Mouse (Mus musculus) kidney, postnatal 36 days (tissue): ENCODE measurements around the gene Tmem97.
"Not testable (repeated sequence)": the region's sequence is repeated elsewhere in the genome, so short reads cannot be mapped to it uniquely, and the experiment has no call there.

ENCODE experiments used
- DNase-seq, 2 experiments: peaks; one replicate each; pipeline ENCODE4 v3.0.0; 2021 to 2022; ENCODE audit warnings: mixed read lengths in 2 of 2

The Tmem97 gene

DNA sequence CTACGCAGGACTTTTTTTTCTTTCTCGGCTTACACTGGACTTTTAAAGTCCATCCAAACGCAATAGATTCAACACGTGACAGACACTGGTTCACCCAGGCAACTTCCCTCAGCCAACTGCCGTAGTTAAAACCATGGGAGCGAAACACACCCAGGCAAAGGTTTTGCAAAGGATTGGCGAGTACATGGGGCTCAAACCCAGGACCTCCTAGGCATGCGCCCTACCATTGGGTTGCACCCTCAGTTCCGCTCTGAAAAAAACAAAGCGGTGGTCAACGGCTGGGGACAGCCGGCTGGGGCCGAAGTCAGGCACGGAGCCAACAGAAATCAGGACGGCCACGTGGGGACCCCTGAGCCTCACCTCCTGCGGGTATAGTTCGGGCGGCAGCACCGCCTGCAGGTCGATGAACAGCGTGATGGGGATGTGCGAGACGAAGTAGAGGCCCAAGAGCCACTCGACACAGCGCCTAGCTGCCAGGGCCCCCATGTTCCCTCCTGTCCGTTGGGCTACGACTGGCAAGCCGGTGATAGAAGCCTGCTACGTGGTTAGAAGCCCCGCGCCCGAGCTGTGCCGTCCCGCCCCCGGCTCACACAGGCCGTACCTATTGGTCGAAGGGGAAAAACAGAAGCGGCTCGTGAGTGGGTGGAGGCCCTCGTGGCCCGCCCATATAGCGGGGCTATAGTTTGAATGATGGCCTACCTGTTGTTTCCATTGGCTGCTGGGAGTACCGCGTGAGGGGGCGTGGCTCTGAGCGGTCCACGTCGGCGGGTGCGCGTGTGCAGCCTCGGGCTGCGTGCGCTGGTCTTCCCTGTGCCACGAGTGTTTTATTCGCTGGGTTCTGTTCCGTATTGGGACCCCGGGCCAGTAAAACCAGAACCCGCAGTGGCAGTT is at the start of gene Tmem97:
Gene Tmem97, minus strand, starts transcription at position 610 of the 891 bp plus-strand sequence.
- peak; percentile 98 for DNase-seq

DNA sequence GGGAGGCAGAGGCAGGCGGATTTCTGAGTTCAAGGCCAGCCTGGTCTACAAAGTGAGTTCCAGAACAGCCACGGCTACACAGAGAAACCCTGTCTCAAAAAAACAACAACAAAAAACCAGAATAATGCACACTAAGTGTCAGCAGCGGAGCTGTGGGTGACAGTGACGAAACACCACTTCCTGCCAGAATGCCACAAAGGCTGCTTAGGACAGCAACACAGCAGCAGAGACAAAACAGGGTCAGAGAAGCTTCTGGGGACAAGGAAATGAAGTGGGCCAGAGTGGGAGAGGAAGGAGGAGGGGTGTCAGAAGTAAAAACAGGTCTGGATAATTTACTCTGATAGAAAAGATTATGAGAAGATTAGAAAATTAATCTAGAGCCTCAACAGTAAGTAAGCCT is 49.5 kb upstream of the Tmem97 start:
- DNase-seq: peak; percentile 30 to 33

DNA sequence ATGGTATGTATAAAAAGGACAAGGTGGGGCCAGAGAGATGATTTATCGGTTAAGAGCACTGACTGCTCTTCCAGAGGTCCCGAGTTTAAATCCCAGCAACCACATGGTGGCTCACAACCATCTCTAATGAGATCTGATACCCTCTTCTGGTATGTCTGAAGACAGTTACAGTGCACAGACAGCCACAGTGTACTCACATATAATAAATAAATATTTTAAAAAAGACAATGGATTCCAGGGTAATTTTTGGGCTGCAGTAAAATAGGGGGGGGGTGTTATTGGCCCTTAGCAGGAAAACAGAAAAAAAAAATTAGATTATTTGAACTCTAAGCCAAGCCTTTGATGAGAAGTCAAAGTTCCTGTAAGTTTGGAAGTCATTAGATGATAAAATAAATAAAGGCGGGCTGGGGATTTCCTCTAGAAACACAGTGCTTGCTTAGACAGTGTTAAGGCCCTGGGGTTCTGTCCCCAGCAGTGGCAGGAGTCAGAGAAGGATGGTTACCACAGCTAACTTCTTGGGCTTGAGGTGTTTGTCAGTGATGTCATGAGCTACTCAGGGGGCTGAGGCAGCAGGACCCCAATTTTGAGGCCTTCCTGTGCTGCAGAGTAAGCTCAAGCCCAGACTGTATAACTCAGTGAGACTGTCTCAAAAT is 48.3 kb upstream of the Tmem97 start:
- no peak for DNase-seq

DNA sequence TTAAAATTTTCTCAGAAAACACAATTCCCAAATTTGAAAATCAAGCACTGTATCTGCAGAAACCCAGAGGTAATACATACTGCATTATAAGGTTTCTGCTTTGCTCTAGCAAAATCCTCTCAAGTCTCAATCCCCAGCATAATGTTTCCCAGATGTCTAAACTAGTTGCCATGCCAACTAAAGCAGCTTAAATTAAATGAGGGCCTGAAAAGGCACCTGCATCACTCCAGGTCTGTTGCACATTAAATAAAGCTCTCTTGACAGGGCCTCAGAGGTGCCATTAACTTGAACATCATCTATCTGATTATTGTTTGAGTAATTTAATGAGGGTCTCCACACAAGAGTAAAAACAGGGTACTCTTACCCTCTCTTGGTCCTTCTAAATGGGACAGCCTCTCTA is 46.2 kb upstream of the Tmem97 start:
- no peak for DNase-seq

DNA sequence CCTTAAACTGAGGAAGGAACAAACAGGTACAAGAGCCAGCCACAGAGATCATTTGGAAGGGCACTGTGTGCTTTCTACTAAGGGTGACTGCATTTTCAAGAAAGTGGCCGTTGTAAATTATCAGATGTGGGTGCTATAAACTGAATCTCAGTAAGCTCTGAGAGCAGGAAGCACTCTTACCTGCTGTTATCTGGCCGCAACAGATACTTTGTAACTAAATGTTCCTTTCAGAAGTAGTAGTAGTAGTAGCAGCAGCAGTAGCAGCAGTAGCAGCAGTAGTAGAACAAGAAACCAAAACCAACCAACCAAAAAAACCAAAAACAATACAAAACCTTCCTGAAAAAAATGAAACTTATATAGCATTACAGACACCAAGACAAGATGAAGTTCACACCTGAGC is 45.2 kb upstream of the Tmem97 start:
- DNase-seq: no peak

DNA sequence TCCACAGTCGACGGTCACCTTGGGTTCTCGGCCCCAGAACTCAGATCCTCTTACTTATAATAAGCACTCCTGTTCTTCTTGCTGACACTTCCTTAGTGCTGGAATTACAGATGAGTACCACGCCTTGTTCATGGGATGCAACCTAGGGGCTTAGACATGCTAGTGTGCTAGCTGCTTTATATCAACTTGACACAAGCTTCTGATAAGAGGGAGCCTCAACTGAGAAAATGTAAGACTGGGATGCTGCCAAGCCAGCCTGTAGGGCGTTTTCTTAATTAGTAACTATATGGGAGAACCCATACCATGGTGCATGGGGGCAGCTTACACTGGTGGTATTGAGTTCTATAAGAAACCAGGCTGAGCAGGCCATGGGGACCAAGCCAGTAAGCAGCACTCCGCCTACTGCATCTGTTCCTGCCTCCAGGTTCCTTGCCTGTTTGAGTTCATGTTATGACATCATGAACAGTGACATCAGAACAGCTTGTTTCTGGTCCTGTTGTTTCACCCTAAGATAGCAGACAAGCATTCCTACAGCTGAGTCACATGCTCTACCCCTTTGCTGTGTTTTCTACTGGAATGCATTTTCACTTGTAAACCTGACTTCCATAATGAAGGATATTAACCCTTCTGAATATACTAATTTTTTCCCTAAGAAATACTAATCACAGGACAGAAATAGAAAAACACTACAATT is 43.8 kb upstream of the Tmem97 start:
- DNase-seq: no peak

DNA sequence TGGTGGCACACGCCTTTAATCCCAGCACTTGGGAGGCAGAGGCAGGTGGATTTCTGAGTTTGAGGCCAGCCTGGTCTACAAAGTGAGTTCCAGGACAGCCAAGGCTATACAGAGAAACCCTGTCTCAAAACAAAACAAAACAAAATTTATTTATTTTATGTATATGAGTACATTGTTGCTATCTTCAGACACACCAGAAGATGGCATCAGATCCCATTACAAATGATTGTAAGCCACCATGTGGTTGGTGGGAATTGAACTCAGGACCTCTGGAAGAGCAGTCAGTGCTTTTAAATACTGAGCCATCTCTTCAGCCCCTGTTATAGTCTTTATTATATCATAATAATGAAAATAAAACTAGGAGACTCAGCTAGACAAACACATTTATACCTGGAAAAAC is 37.1 kb upstream of the Tmem97 start:
- DNase-seq: not testable (repeated sequence)

DNA sequence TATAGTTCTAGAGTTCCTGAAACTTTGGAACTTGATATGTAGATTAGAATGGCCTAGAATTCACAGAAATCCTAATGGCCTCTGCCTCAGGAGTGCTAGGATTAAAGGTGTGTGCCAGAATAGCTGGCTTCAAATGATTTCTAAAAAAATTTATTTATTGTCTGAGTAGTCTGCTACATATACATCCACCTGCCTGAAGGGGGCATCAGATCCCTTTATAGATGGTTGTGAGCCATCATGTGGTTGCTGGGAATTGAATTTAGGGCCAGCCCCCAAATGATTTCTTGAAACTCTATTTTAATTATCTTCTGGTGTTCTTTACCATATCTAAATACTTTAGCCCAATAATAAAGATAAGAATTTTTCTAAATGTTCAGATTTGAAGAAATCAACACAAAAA is 35.5 kb upstream of the Tmem97 start:
- no peak for DNase-seq

DNA sequence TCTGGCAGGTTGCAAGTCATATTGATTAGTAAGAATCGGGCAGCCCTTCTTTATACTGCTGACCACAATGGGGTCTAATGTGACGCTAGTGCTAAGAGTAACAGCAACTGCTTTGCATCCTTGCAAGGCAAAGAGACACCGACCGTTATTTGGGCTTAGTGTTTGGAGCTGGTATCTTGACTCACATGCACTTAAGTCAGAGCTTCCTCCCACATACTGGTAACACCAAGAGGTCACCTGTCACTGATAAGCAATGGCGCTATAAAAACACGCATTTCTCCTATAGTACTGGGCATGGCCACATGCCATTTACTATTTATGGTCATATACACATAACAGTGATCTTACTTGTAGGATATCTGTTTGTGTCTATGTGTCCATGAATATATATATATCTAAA is 32.3 kb upstream of the Tmem97 start:
- DNase-seq: no peak

DNA sequence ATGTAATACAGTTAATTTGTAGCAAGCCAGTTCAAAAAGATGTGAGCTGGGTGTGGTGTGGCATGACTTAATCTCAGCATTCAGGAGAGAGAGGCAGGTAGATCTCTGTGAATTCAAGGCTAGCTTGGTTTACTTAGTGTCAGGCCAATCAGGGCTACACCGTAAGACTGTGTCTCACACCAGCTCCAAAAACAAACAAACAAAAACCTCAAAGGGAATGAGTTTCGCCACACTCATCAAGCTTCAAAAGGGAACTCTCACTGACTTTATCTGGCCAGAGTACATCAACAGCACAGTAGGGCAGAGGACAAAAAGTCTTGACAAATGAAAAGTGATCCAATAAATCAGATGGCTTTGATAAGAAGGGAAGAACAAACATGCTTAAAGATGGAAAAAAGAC is 24.4 kb upstream of the Tmem97 start:
- DNase-seq: peak in 1 of 2 experiments; percentile 19

DNA sequence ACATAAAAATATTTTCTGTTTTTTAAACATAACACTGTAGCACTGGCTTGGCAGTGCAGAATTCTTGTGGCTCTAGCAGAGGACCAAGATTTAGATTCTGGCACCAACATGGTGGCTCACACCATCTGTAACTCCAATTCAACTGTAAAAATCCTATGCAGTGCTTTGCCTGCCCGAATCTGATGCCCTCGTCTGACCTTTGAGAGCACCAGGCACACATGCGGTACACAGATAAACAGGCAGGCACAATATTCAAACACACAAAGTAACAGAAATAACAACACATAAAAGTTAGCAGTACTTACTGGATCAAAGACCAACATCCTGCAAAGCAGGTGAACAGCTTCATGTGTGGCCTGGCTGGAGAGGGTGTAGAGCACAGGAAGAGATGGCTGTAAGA is 24.0 kb upstream of the Tmem97 start:
- DNase-seq: no peak

DNA sequence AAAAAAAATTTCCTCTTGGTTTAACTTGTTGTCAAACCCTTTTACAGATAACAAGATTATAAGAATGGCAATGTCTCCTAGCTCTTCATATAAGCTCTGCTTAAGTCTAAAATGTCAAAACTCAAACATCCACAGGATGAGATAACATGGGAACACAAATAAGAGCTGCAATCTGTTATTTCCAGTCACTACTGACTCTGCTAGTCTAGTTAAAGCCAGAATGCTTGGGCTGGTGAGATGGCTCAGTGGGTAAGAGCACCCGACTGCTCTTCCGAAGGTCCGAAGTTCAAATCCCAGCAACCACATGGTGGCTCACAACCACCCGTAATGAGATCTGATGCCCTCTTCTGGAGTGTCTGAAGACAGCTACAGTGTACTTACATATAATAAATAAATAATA is 23.5 kb upstream of the Tmem97 start:
- not testable (repeated sequence) for DNase-seq

DNA sequence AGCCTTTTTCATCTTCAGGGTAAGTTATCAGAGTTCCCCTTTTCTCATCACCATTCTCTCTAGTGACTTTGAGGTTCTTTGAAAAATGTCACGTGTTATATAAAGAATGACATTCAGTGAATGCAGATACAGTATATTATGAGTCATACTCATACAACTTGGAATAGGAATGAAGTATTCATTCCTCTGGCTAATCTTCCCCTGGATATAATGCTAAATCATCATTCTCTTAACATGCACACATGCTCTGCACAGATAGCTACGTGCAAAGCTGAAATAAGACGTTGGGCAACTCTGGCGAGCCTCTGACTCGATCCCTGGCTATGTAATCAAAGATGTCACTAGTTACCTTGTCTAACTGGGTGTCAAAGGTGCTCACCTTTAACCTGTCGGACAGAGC is 21.3 kb upstream of the Tmem97 start:
- no peak for DNase-seq

DNA sequence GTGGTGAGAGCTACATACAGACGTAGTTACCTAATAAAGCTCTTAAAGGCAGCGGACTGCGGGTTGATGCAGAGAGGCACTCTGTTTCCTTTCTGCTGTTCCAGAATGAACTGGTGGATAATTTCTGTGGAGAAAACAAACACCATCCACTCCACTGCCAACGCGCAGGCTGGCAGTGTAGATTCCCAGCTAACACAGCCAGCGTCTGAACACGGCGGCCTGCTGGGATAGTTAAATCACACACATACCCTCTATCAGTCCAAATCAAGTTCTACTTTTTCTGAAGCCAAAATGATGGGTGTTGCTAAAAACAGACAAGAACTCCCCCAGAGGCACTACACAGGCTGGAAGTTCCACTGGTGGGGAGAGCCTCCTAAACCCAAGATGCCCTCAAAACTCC is 20.9 kb upstream of the Tmem97 start:
- no peak for DNase-seq

DNA sequence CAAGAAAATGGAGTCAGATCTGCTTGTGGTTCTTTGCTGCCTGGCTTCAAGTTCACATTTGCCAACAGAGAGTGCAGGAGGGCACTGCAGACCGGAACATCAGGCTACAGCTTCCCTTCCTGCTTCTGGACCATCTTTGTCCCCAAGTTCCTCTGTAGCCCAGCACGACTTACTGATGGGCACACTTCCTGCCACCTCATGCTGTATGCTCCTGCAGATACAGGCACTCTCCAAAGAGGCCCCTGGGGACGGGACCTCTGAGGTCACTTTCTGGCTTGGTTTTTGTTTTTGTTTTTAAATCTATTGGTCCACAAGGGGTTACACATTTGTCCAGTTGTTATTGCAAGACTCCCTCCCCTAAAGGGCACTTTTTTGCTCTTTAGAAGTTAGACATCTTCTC is 19.2 kb upstream of the Tmem97 start:
- DNase-seq: peak; percentile 31 to 51

DNA sequence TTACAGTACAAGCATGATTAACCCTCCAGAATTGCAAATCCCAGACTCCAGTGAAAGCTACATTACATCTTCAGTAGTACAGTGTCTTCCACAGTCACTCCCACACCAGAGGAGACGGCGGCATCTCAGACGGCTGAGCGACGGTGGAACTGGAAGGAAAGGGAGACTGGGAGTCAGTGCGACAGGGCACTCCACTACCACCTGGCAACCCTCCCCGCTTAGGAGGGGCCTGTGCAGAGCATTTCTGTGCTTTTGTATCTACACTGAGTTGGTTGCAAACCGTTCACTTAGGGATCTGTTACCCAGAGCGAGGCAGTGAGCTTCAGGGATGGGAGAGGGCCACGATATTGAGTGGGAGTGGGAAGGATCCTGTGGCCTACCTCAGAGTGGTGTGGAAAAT is 18.2 kb upstream of the Tmem97 start:
- no peak for DNase-seq

DNA sequence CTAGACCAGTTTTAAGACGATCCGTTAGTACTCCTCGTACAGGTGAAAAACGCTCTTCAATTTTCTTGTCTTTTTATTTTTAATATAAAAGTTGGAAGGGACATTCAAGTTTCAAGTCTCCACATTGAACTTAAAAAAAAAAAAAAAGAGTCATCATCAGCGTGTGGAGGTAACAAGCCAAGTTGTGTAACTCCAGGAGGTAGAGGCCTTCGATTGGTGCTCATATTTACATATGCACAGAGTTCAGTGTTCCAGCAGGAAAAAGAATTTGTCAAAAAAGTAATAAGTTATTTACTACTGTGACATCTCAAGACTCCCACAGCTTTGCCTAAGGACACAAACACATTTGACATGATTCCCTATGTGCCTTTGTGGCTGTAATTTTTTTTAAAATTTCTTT is 17.0 kb upstream of the Tmem97 start:
- no peak for DNase-seq

DNA sequence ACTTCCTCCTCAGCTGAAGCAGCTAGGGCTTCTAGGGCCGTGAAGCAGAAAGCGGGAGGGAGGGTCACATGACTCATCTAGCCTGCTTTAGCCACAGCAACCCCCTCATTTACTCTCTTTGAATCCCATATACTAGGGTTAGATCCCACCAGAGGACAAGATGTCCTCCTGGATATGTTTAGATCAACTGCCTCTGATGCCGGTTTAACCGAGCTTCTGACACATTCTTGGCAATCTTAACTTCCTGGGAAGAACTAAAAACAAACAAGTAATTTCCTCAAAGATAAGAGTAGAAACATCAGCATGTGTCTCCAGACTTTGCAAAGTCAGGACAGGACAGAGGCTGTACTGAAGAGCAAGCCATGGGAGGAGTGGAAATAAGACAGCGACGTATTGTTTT is 16.2 kb upstream of the Tmem97 start:
- DNase-seq: peak; percentile 38 to 81

DNA sequence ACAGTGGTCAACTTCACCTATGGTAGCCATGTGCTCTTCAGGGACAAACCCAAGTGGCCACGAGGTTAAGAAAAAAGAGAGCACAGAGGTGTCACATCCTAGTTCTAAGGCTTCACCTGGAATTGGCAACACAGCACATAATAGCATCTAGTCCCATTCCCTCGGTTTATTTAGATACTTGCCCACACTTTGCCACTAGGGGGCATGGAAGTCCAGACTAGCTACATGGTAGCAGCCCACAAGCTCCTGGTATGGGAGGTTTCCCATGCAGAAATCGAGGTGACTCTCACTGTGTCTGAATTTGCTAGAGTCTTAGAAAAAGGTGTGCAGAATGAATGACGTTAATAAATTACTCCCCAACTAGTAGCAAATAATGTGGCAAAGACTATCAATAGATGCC is 9.9 kb upstream of the Tmem97 start:
- peak; percentile 85 to 87 for DNase-seq

DNA sequence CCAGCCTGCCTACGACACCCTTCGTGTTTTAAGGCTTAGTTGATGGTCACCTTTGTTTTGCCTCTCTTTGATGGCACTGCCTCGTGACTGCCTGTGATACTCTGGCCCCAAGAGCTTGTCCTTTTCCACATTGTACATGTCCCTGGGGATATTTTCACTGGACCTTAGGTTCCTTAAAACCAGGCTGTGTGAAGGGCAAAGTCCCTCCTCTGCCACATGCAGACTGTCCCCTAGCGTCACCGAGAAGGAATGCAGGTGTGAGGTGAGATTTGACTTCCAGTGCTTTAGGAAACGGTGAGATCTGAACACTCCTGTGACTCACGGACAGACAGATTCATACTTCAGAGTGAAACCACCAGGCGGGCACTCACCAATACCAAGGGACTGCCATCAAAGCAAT is 6.7 kb upstream of the Tmem97 start:
- DNase-seq: peak; percentile 66 to 70

DNA sequence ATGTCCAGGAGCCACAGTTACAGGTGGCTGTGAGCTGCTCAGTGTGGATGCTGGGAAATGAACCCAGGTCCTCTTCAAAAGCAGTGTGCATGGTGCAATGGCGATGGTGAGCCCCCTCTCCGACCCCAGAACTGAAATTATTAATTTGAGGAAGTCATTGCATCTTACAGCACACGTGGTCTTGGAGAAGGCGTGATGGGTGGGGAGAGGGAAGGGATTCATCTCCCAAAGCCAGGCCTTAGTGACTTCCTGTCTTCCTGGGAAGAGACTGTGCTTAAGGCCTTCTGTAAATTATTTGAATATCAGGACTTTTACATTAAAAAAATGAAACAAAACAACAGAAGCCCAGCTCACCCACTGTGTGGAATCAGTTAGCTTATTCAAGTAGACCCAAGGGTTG is 5.5 kb upstream of the Tmem97 start:
- DNase-seq: no peak

DNA sequence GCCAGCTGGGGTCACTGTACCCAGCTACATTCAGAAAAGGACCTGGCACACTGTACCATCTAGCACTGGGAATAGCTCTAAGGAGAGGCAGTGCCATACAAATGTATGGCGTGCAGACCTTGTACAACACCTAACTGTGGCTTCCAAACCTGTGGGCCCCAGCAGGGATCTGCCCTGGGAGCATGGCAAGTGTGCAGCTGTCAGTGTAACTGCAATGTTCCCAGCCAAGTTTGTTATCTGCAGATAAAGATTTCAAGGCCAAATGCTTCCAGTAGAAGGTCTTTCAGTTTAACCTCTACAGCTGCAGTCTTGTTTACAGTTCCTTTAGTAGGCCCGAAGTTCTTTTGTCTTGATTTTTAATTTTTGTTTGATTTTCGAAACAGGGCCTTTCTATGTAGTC is 5.0 kb upstream of the Tmem97 start:
- peak in 1 of 2 experiments; percentile 20 for DNase-seq

DNA sequence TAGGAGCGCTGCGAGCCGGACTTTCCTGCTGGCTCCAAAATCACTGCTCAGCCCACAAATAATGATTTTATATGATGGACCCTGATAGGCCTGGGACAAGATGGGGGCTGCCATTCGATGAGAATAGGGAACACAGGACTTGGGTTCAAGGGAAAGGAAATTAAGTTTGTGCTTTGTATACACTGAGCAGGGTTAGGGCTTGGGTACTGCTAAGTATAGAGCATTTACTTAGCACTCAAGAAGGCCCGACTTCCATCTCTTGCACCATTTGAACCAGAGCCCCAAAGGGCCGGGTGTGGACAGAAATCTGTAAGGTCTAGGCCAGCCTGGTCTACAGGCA is 452 bp upstream of the Tmem97 start:
- no peak for DNase-seq

DNA sequence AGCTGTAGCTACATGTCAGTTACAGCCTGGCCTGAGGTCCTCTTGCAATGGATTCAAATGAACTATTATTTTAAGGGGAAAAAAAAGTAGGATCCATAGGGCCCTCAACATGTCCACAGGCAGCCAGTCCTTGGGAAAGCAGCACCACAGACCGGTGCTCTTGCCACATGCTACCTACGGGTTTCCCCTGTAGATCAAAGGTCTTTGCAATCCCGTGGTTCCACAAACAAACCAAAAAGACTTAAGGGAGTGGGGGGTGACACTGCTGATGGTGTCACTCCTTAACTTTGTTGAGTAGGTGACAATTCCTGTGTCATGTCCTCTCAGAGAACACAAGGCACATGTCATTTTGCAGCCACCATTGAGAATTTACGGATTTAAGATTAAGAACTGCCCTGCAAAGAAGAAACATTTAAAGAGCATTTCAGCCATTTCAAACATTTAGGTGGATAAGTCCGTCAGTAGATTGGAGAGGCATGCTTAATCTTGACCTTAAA is 1.0 kb downstream of the Tmem97 start:
- peak; percentile 29 to 33 for DNase-seq
